13 mouse cellular contexts compared by ENCODE assay signal in the genomic region with DNA sequence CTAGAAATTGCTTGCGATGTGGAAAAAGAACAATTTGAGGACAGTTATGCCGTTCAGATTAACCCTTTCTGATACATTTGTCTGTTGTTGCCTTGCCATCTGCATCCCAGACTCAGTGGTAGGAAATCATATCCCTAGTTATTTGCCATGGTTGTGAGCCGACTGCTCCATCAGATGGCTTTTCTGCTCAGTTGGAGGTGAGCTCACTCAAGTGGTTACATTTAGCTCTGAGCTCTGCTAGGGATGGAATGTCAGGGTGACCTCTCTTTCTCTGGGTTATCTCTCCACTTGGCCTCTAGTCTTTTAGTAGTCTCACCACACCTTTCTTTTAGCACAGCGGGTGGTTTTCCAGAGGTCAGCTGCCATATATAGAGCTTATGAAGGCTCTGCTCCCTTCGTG.
DNase-seq lines count a peak whose midpoint lies in the region; ATAC-seq and TF ChIP-seq lines count a peak whose summit lies in the region.
"Had no signal": no experiment of that assay in that cellular context is flagged by ENCODE, and none has a peak within 500 bp of the region (broad histone marks: within the 10 kb centered on the region; RNA-seq: fewer than 3 reads in every experiment).

No protein-coding gene starts in this region.

- 67% methylated on average over 5 of the region's 5 CpGs for WGBS in forebrain, embryonic 14.5 days
- 74% methylated on average over 5 of the region's 5 CpGs for WGBS in forebrain, embryonic 11.5 days

- H3K36me3 ChIP-seq in forebrain, embryonic 14.5 days (ENCODE audit: control insufficient read depth, insufficient read depth, low read length), result no peaks in the 10 kb centered on the region
- no peaks in the 10 kb centered on the region for H3K36me3 ChIP-seq in forebrain, embryonic 11.5 days (ENCODE audit: control insufficient read depth, insufficient read depth, low read length)
- H3K36me3 ChIP-seq: embryonic facial prominence, embryonic 10.5 days; kidney, embryonic 15.5 days had no signal

- H3K4me2 ChIP-seq in forebrain, embryonic 14.5 days (ENCODE audit: low read length), result no peak overlapping the region
- H3K4me2 ChIP-seq in forebrain, embryonic 11.5 days (ENCODE audit: low read depth, low read length, severe bottlenecking), result no peak overlapping the region
- H3K4me2 ChIP-seq: kidney, embryonic 15.5 days; lung, embryonic 14.5 days had no signal

- H3K9ac ChIP-seq in forebrain, embryonic 14.5 days (ENCODE audit: low read length), result no peak overlapping the region
- H3K9ac ChIP-seq in forebrain, embryonic 11.5 days (ENCODE audit: low read length), result no peak overlapping the region
- H3K9ac ChIP-seq: kidney, embryonic 15.5 days; lung, embryonic 14.5 days had no signal

- peak overlapping the region; percentile 5; the same call in 1 of the 2 replicates for H3K27ac ChIP-seq in forebrain, embryonic 14.5 days (ENCODE audit: low read depth, low read length)
- H3K27ac ChIP-seq in forebrain, embryonic 11.5 days (ENCODE audit: low read depth, low read length), result no peak overlapping the region
- peak overlapping the region; percentile 76 for H3K27ac ChIP-seq in layer of hippocampus, adult 2 months
- H3K27ac ChIP-seq: embryonic facial prominence, embryonic 10.5 days; kidney, embryonic 15.5 days had no signal

- intact Hi-C loops in heart, postnatal 10 days (cut with DNase I), result no loop called here
- intact Hi-C loops in gastrocnemius, postnatal 36 days (cut with DNase I), result no loop called here

- H3K9me3 ChIP-seq in forebrain, embryonic 14.5 days (replicated peaks; ENCODE audit: control insufficient read depth, low read length), result no peaks in the 10 kb centered on the region
- H3K9me3 ChIP-seq in forebrain, embryonic 11.5 days (ENCODE audit: control insufficient read depth, low read length), result no peaks in the 10 kb centered on the region
- H3K9me3 ChIP-seq: embryonic facial prominence, embryonic 10.5 days; kidney, embryonic 15.5 days; megakaryocyte, embryonic 14.5 days had no signal

- TF ChIP-seq CTCF in layer of hippocampus, adult 2 months (conservative IDR thresholded peaks at IDR 0.05), result no peak

- ATAC-seq in forebrain, embryonic 14.5 days, result peak; percentile 40
- ATAC-seq in forebrain, embryonic 11.5 days (replicated peaks; ENCODE audit: low FRiP score), result no peak

- H3K27me3 ChIP-seq in forebrain, embryonic 14.5 days (replicated peaks; ENCODE audit: control insufficient read depth, insufficient read depth, low read length), result no peaks in the 10 kb centered on the region
- no peaks in the 10 kb centered on the region for H3K27me3 ChIP-seq in forebrain, embryonic 11.5 days (ENCODE audit: control insufficient read depth, insufficient read depth, low read length)
- H3K27me3 ChIP-seq: kidney, embryonic 15.5 days; megakaryocyte, embryonic 14.5 days had no signal

- DNase-seq in forebrain, embryonic 14.5 days (ENCODE audit: low spot score), result no peak
- no peak for DNase-seq in forebrain, embryonic 11.5 days (ENCODE audit: low spot score)
- DNase-seq in layer of hippocampus, adult 2 months (ENCODE audit: low spot score in 2 of 2), result no peak
- DNase-seq in layer of hippocampus, postnatal 14 days (ENCODE audit: low spot score in 2 of 2), result no peak
- peak; percentile 71 to 76 for DNase-seq in cerebellum, postnatal 10 days
- peak; percentile 42 to 58 for DNase-seq in heart, postnatal 10 days
- no peak for DNase-seq in gastrocnemius, postnatal 36 days
- DNase-seq in frontal cortex, postnatal 14 days (ENCODE audit: low spot score in 2 of 2), result no peak
- DNase-seq: adrenal gland, adult 2 months; lung, embryonic 14.5 days had no signal

- H3K4me3 ChIP-seq in forebrain, embryonic 14.5 days (ENCODE audit: low read depth, low read length), result no peak overlapping the region
- H3K4me3 ChIP-seq in forebrain, embryonic 11.5 days (ENCODE audit: low read depth, low read length), result no peak overlapping the region
- peak overlapping the region; percentile 25 for H3K4me3 ChIP-seq in layer of hippocampus, adult 2 months
- H3K4me3 ChIP-seq: embryonic facial prominence, embryonic 10.5 days; kidney, embryonic 15.5 days; megakaryocyte, embryonic 14.5 days had no signal

- peaks cover 2% of the 10 kb centered on the region; the same call in 1 of the 2 replicates for H3K4me1 ChIP-seq in forebrain, embryonic 14.5 days (ENCODE audit: control insufficient read depth, insufficient read depth, low read length)
- H3K4me1 ChIP-seq in forebrain, embryonic 11.5 days (replicated peaks; ENCODE audit: control insufficient read depth, insufficient read depth, low read length), result no peaks in the 10 kb centered on the region
- H3K4me1 ChIP-seq: embryonic facial prominence, embryonic 10.5 days; kidney, embryonic 15.5 days; megakaryocyte, embryonic 14.5 days had no signal

Comparison
In these comparisons a context has a peak if more than half of its experiments do, and no peak if none do; other contexts are left out.
1. DNase-seq: peak in cerebellum, postnatal 10 days (2 of 2) and heart, postnatal 10 days (2 of 2); none in forebrain, embryonic 14.5 days (single experiment), forebrain, embryonic 11.5 days (single experiment), layer of hippocampus, adult 2 months (0 of 2), layer of hippocampus, postnatal 14 days (0 of 2), gastrocnemius, postnatal 36 days (0 of 2) and frontal cortex, postnatal 14 days (0 of 2).